Mouse (Mus musculus) B cell, adult (primary cell): ENCODE measurements around the gene Evc. TPM values are rescaled to one million over a fixed set of nuclear protein-coding genes. Genes with fewer than 3 reads are reported as not detected.

Experiments used
- total RNA-seq: library from RNA; stranded (reverse); gene quantifications from 4 replicates; pipeline ENCODE4 v1.2.4, GENCODE M21; 2023; ENCODE audit not compliant: inconsistent age

Evc gene
- total RNA-seq = 0.12 to 0.18 TPM in 2 of 4 replicates, not detected in the others

DNA sequence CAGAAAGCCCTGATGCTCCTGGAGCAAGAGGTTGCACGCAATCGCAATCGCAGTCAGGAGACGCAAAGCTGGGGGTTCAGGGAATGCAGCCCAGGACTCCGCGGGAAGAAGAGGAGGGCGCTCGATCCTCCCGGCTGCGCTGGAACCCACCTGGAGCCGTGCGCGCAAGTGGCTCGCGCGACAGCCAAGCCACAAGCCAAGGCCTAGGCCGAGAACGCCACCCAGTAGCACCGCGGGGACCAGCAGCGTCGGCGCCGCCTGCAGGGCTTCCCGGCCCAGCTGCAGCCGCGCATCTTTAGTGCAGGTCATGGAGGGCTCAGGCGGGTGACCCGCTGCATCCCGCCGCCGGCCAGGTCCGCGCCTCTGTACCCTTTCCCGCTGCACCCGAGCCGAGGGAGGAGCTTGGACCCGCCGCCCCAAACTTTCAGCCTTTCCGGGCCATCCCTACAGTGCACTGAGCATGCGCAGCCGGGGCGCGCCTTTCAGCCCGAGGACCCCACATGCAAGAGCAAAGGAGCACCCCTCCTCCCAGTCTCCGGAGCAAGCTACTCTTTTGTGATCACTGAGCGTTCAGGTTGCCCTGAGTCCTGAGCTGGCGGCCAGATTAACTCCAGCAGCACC, at the start of gene Evc:
TSS of gene Evc (minus strand) at position 410 of the 621 bp plus-strand sequence.

DNA sequence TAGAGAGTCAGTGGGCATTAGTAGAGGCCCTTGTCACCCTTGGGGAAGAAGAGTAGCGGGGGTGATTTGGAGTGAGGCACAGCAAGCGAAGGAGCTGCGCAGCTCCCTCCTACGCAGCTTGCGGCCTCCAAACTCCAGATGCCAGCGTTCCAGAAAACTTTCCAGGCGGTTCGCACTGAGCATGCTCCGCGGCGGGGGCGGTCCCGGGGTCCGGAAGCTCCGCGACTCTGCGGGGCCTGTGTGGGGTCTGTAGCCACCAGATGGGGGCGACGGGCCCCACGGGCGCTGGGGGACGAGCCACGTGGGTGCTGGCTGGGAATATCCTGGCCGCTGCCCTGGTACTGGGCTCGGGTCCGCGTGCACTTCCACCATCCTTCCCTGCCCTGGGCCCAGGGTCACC, 1.6 kb upstream of the Evc start, which contains the start of gene Evc2:
TSS of gene Evc2 (plus strand) at position 212 of the 400 bp plus-strand sequence.

DNA sequence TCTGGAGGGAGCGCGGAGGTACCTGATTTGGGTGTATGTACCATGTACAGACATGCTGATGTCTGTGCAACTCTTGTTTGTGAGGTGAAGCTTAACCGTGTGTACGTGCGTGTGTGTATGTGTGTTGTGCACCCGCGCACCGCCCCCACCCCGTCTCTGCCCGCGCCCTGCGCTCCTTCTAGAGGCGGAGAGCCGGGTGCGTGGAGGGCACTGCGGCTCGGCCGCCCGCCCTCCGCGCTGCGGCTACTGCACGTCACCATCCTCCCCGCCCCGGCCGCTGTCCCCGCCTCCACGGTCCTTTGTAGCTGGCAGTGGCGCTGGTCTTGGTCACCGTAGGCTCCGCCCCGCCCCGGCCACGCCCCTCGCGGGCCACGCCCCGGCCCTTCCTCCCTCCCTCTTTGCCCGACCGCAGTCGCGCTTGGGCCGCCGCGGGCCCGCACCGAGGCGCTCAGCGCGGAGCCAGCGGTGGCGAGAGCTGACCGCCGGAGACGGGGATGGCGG, 95.0 kb downstream of the Evc start, which contains the start of gene Crmp1:
TSS of gene Crmp1 (plus strand) at position 290 of the 501 bp plus-strand sequence.

Other genes starting within 250 kb of the Evc start
- gene Crmp1, start 95.0 kb downstream of the Evc start, total RNA-seq = 0.27 to 0.87 TPM in 2 of 4 replicates, not detected in the others
- not detected in 4 replicates for gene Evc2, start 1.6 kb upstream of the Evc start, total RNA-seq